Mouse (Mus musculus): ENCODE data around the gene Pdk1. TPM values are rescaled to one million over a fixed set of nuclear protein-coding genes. Genes with fewer than 3 reads are reported as not detected.

Pdk1 gene
- polyA plus RNA-seq, 1 experiment from 2014 or later = 45.0 TPM

DNA sequence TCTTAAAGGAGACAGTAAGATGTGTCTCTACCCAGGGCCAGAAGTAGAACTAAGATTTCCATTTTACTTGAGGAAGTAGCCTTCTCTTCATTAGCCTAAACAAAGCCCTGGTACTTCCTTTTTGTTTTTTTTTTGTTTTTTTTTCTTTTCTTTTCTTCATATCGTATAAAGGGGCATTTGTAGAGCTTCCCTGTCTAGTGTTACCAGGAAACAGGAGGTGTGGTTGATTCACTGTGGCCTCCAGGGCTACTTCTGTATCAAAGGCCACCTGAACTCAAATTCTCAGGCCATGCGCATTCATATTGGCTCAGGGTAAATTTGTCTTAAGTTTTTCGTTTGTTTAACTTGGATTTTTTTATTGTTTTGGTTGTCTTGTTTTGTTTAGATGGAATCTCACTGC, 7.1 kb upstream of the Pdk1 start:
- no peak overlapping the region for H3K27ac ChIP-seq (replicated peaks; ENCODE audit: low read depth, low read length)
- no peaks in the 10 kb centered on the region for H3K27me3 ChIP-seq (ENCODE audit: control insufficient read depth, insufficient read depth, low read length)
- no peak for ATAC-seq (replicated peaks; ENCODE audit: insufficient number of reproducible peaks, low FRiP score, low TSS enrichment, low read depth)
- no peak overlapping the region for H3K4me2 ChIP-seq (ENCODE audit: low read depth, low read length)
- no peaks in the 10 kb centered on the region for H3K9me3 ChIP-seq (replicated peaks; ENCODE audit: control insufficient read depth, low read length)
- H3K4me3 ChIP-seq (ENCODE audit: low read depth, low read length) = no peak overlapping the region
- no peaks in the 10 kb centered on the region for H3K36me3 ChIP-seq (replicated peaks; ENCODE audit: control insufficient read depth, insufficient read depth, low read depth, low read length)
- no peaks in the 10 kb centered on the region for H3K4me1 ChIP-seq (ENCODE audit: control insufficient read depth, insufficient read depth, low read length)
- WGBS = 61% methylated on average over 3 of the region's 3 CpGs
- DNase-seq (ENCODE audit: low spot score) = no peak
- H3K9ac ChIP-seq (replicated peaks; ENCODE audit: low read length) = no peak overlapping the region

GRCm38 (mm10) chr2:71866565-71866964, 6.5 kb upstream of the Pdk1 start:
- no peaks in the 10 kb centered on the region for H3K4me1 ChIP-seq (ENCODE audit: control insufficient read depth, insufficient read depth, low read length)
- ATAC-seq (replicated peaks; ENCODE audit: insufficient number of reproducible peaks, low FRiP score, low TSS enrichment, low read depth) (no peak), DNase-seq (ENCODE audit: low spot score) (no peak)
- no peaks in the 10 kb centered on the region for H3K27me3 ChIP-seq (ENCODE audit: control insufficient read depth, insufficient read depth, low read length)
- no peak overlapping the region for H3K4me2 ChIP-seq (ENCODE audit: low read depth, low read length)
- WGBS = 59% methylated on average over 1 of the region's 1 CpGs
- no peak overlapping the region for H3K9ac ChIP-seq (replicated peaks; ENCODE audit: low read length)
- H3K36me3 ChIP-seq (replicated peaks; ENCODE audit: control insufficient read depth, insufficient read depth, low read depth, low read length) = no peaks in the 10 kb centered on the region
- H3K4me3 ChIP-seq (ENCODE audit: low read depth, low read length) = no peak overlapping the region
- no peak overlapping the region for H3K27ac ChIP-seq (replicated peaks; ENCODE audit: low read depth, low read length)
- no peaks in the 10 kb centered on the region for H3K9me3 ChIP-seq (replicated peaks; ENCODE audit: control insufficient read depth, low read length)

DNA sequence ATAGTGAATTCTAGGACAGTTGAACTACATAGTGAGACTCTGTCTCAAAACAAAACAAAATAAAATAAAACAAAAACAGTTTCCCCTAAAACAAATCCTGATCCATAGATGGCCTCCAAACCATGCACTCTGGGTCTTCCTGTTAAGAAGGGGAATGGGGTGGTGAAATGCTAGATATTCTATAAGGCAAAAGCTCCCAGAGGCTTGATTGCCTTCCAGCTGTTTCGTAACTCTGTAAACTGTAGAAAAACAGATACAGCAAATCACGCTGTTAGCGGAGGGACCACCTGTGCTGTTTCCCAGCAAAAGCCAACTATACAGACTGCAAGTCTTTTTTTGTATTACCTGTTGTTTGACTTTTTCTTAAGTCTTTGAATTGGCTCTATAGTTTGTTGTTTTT, 6.0 kb upstream of the Pdk1 start:
- Histone ChIP-seq H3K9me3 (replicated peaks; ENCODE audit: control insufficient read depth, low read length) (no peaks in the 10 kb centered on the region), H3K4me3 (ENCODE audit: low read depth, low read length) (no peak overlapping the region), H3K36me3 (replicated peaks; ENCODE audit: control insufficient read depth, insufficient read depth, low read depth, low read length) (no peaks in the 10 kb centered on the region), H3K27ac (replicated peaks; ENCODE audit: low read depth, low read length) (no peak overlapping the region), H3K9ac (replicated peaks; ENCODE audit: low read length) (no peak overlapping the region), H3K27me3 (ENCODE audit: control insufficient read depth, insufficient read depth, low read length) (no peaks in the 10 kb centered on the region), H3K4me2 (ENCODE audit: low read depth, low read length) (no peak overlapping the region), H3K4me1 (ENCODE audit: control insufficient read depth, insufficient read depth, low read length) (no peaks in the 10 kb centered on the region)
- ATAC-seq (replicated peaks; ENCODE audit: insufficient number of reproducible peaks, low FRiP score, low TSS enrichment, low read depth) (no peak), DNase-seq (ENCODE audit: low spot score) (no peak)
- WGBS = 84% methylated on average over 3 of the region's 3 CpGs

GRCm38 (mm10) chr2:71867480-71867879, 5.5 kb upstream of the Pdk1 start:
- no peaks in the 10 kb centered on the region for H3K4me1 ChIP-seq (ENCODE audit: control insufficient read depth, insufficient read depth, low read length)
- H3K9ac ChIP-seq (replicated peaks; ENCODE audit: low read length) = no peak overlapping the region
- no peak for DNase-seq (ENCODE audit: low spot score)
- H3K27me3 ChIP-seq (ENCODE audit: control insufficient read depth, insufficient read depth, low read length) = no peaks in the 10 kb centered on the region
- H3K36me3 ChIP-seq (replicated peaks; ENCODE audit: control insufficient read depth, insufficient read depth, low read depth, low read length) = no peaks in the 10 kb centered on the region
- H3K4me2 ChIP-seq (ENCODE audit: low read depth, low read length) = no peak overlapping the region
- no peak overlapping the region for H3K4me3 ChIP-seq (ENCODE audit: low read depth, low read length)
- ATAC-seq (replicated peaks; ENCODE audit: insufficient number of reproducible peaks, low FRiP score, low TSS enrichment, low read depth) = no peak
- H3K9me3 ChIP-seq (replicated peaks; ENCODE audit: control insufficient read depth, low read length) = no peaks in the 10 kb centered on the region
- 18% methylated on average over 5 of the region's 5 CpGs for WGBS
- no peak overlapping the region for H3K27ac ChIP-seq (replicated peaks; ENCODE audit: low read depth, low read length)

DNA sequence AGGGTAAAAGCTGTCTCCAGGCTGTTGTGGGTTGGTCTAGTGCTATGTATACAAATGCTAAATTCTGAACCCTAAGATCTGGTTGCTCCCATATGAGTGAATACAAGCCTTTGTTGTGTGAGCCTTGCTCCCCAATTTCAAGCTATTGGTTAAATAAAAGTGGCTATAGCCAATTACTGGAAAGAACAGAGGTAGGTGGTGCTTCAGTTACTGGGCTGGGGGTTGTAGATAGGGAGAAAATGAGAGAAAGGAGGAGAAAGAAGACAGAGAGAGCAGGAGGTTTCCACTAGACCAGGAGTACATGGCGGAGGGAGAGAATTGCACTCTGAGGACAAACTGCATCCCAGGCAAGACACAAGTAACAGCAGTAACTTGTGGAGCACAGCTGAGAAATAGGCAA, 4.8 kb upstream of the Pdk1 start:
- no peaks in the 10 kb centered on the region for H3K9me3 ChIP-seq (replicated peaks; ENCODE audit: control insufficient read depth, low read length)
- WGBS = 89% methylated on average over 1 of the region's 1 CpGs
- DNase-seq (ENCODE audit: low spot score) = no peak
- H3K36me3 ChIP-seq (replicated peaks; ENCODE audit: control insufficient read depth, insufficient read depth, low read depth, low read length) = no peaks in the 10 kb centered on the region
- H3K4me1 ChIP-seq (ENCODE audit: control insufficient read depth, insufficient read depth, low read length) = no peaks in the 10 kb centered on the region
- H3K27me3 ChIP-seq (ENCODE audit: control insufficient read depth, insufficient read depth, low read length) = no peaks in the 10 kb centered on the region
- no peak overlapping the region for H3K4me3 ChIP-seq (ENCODE audit: low read depth, low read length)
- no peak overlapping the region for H3K27ac ChIP-seq (replicated peaks; ENCODE audit: low read depth, low read length)
- ATAC-seq (replicated peaks; ENCODE audit: insufficient number of reproducible peaks, low FRiP score, low TSS enrichment, low read depth) = no peak
- H3K4me2 ChIP-seq (ENCODE audit: low read depth, low read length) = no peak overlapping the region
- no peak overlapping the region for H3K9ac ChIP-seq (replicated peaks; ENCODE audit: low read length)

DNA sequence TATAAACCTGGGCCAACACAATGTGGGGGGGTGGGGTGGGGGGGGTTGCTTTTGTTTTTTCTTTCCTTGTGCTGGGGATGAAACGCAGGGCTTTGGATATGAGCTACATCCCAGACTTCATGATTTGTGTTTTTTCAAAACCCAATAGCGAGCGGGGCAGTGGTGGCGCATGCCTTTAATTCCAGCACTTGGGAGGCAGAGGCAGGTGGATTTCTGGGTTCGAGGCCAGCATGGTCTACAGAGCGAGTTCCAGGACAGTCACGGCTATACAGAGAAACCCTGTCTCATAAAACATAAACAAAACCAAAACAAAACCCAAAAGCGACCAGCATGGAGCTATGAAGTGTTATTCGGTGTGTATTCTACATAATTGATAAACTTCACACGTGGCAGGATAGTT, 883 bp upstream of the Pdk1 start:
- Histone ChIP-seq H3K27me3 (ENCODE audit: control insufficient read depth, insufficient read depth, low read length) (no peaks in the 10 kb centered on the region), H3K4me2 (ENCODE audit: low read depth, low read length) (no peak overlapping the region), H3K4me1 (ENCODE audit: control insufficient read depth, insufficient read depth, low read length) (0 out of 2 replicates have a peak, but pooled peaks cover 2% of the 10 kb centered on the region), H3K27ac (replicated peaks; ENCODE audit: low read depth, low read length) (no peak overlapping the region), H3K4me3 (ENCODE audit: low read depth, low read length) (no peak overlapping the region), H3K36me3 (replicated peaks; ENCODE audit: control insufficient read depth, insufficient read depth, low read depth, low read length) (no peaks in the 10 kb centered on the region), H3K9me3 (replicated peaks; ENCODE audit: control insufficient read depth, low read length) (no peaks in the 10 kb centered on the region), H3K9ac (replicated peaks; ENCODE audit: low read length) (no peak overlapping the region)
- 0 out of 2 replicates have a peak, but pooled peaks have one; percentile 5 for ATAC-seq (replicated peaks; ENCODE audit: insufficient number of reproducible peaks, low FRiP score, low TSS enrichment, low read depth)
- 81% methylated on average over 10 of the region's 10 CpGs for WGBS
- no peak for DNase-seq (ENCODE audit: low spot score)

DNA sequence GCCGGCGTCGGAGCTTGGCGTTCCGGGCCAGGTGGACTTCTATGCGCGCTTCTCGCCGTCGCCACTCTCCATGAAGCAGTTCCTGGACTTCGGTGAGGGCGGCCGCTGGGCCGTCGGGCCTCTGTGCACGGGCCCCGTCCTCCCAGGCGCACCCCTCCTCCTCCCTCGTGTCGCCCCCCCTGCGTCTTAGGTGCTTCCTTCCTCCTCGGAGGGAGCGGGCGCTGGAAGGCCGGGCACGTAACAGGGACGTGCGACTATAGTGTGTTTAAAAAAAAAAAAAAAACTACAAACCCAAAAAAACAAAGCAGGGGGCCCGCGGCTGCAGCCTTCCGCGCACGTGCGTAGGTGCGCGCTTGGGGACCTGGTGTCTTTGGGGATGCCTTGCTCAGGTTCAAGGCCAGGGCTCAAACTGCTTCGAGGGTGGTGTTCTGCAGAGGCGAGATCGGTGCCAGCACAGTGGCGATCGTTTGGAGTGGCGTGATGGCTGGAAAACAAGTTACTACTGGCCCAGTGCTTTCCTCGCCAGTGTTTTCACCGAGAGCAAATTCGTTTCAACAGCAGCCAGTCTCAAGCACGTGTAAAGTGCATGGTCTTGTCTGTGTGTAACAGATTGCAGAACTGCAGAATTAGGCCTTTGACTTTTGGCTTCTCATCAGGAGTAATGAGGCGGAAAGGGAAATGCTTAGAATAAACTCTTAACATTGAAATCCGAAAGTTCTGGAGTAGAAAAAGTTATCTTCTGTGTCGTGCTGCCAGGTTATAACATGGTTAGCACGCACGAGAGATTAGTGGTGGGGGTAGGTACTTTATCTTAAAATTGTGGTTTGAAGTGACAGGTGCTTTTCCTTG, 674 bp downstream of the Pdk1 start:
- 3% methylated on average over 50 of the region's 51 CpGs for WGBS
- peak overlapping the region; percentile 74 for H3K27ac ChIP-seq (replicated peaks; ENCODE audit: low read depth, low read length)
- peak overlapping the region; percentile 88 for H3K4me2 ChIP-seq (ENCODE audit: low read depth, low read length)

GRCm38 (mm10) chr2:71874422-71874821, 1.4 kb downstream of the Pdk1 start:
- Histone ChIP-seq H3K4me2 (ENCODE audit: low read depth, low read length) (no peak overlapping the region), H3K4me1 (ENCODE audit: control insufficient read depth, insufficient read depth, low read length) (0 out of 2 replicates have a peak, but pooled peaks cover 2% of the 10 kb centered on the region), H3K27me3 (ENCODE audit: control insufficient read depth, insufficient read depth, low read length) (no peaks in the 10 kb centered on the region), H3K4me3 (ENCODE audit: low read depth, low read length) (no peak overlapping the region), H3K36me3 (replicated peaks; ENCODE audit: control insufficient read depth, insufficient read depth, low read depth, low read length) (no peaks in the 10 kb centered on the region), H3K27ac (replicated peaks; ENCODE audit: low read depth, low read length) (no peak overlapping the region), H3K9me3 (replicated peaks; ENCODE audit: control insufficient read depth, low read length) (no peaks in the 10 kb centered on the region), H3K9ac (replicated peaks; ENCODE audit: low read length) (no peak overlapping the region)
- ATAC-seq (replicated peaks; ENCODE audit: insufficient number of reproducible peaks, low FRiP score, low TSS enrichment, low read depth) (no peak), DNase-seq (ENCODE audit: low spot score) (no peak)
- WGBS = 78% methylated on average over 2 of the region's 2 CpGs

More for the DNA sequence above, 674 bp downstream of the Pdk1 start:
- Histone ChIP-seq H3K9ac (replicated peaks; ENCODE audit: low read length) (peak overlapping the region; percentile 80), H3K27me3 (ENCODE audit: control insufficient read depth, insufficient read depth, low read length) (no peaks in the 10 kb centered on the region), H3K36me3 (replicated peaks; ENCODE audit: control insufficient read depth, insufficient read depth, low read depth, low read length) (no peaks in the 10 kb centered on the region), H3K9me3 (replicated peaks; ENCODE audit: control insufficient read depth, low read length) (no peaks in the 10 kb centered on the region), H3K4me3 (ENCODE audit: low read depth, low read length) (peak overlapping the region; percentile 68), H3K4me1 (ENCODE audit: control insufficient read depth, insufficient read depth, low read length) (0 out of 2 replicates have a peak, but pooled peaks cover 2% of the 10 kb centered on the region)
- DNase-seq (ENCODE audit: low spot score) (peak; percentile 57), ATAC-seq (replicated peaks; ENCODE audit: insufficient number of reproducible peaks, low FRiP score, low TSS enrichment, low read depth) (peak; percentile 70)
